Mouse (Mus musculus): ENCODE data around the gene Cacna1b. TPM values are rescaled to one million over a fixed set of nuclear protein-coding genes. Genes with fewer than 3 reads are reported as not detected.

Gene Cacna1b
- polyA plus RNA-seq, 1 experiment from 2014 or later = 12.0 TPM

DNA sequence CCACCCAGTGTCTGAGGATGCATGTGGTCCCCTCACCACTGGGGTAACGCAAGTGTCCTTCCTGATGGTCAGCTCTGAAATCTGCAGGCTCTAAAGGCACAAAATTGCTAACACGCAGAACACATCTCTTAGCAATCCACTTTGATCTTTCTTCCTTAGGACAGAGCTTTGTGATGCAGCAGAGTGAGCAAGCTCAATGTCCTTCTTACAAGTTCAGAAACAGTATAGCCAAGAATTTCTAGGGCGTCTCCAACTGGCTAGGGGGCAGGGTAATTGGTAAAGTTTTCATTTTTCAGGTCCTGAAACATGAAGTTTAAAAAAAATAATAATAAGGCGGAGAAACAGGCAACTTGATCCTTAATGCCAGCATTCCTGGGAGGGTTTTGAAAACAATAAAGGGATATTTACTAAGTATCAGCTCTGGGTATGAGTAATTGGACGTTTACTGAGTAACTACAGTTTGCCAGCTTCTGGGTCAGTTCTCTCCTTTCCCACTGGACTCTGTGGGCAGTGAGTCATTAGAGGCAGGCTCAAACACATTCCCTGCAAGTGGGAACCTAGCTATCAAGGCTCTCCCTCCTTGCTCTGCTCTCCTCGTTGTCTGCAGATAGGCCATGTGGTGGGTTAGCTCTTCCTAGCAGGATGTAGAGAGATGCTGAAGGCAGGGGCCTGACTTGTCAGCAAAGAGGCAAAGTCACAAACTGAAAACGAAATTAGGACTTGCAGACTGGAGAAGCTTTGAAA lies 200.2 kb downstream of the Cacna1b start:
- Histone ChIP-seq H3K36me3 (ENCODE audit: control insufficient read depth, insufficient read depth, low read length) (no peaks in the 10 kb centered on the region), H3K9ac (replicated peaks; ENCODE audit: low read length) (no peak overlapping the region), H3K4me3 (replicated peaks; ENCODE audit: low read depth, low read length) (no peak overlapping the region), H3K4me2 (ENCODE audit: low read length) (no peak overlapping the region), H3K9me3 (ENCODE audit: control insufficient read depth, low read length) (no peaks in the 10 kb centered on the region), H3K4me1 (ENCODE audit: control insufficient read depth, insufficient read depth, low read length) (no peaks in the 10 kb centered on the region), H3K27me3 (ENCODE audit: control insufficient read depth, insufficient read depth, low read length) (no peaks in the 10 kb centered on the region), H3K27ac (replicated peaks; ENCODE audit: low read depth, low read length) (no peak overlapping the region)
- ATAC-seq (ENCODE audit: low FRiP score, low TSS enrichment) = no peak
- WGBS = 64% methylated on average over 7 of the region's 7 CpGs
- no peak for DNase-seq

DNA sequence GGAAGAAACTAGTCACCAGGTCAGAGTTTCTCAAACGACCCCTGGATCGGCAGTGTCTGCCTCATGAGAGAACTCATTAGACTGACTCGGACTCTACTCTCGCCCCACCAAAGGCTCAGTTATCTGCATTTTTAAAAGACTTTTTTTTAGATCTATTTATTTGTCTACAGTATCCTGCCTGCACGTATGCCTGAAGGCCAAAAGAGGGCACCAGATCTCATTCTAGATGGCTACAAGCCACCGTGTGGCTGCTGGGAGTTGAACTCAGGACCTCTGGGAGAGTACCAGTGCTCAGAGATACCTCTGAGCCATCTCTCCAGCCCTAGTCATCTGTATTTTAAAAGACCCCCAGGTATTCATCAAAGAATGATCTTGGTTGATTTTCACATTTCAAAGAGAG lies 201.0 kb downstream of the Cacna1b start:
- DNase-seq (no peak), ATAC-seq (ENCODE audit: low FRiP score, low TSS enrichment) (no peak)
- 85% methylated on average over 6 of the region's 6 CpGs for whole genome bisulfite sequencing
- H3K9me3 ChIP-seq (ENCODE audit: control insufficient read depth, low read length) = no peaks in the 10 kb centered on the region
- H3K27me3 ChIP-seq (ENCODE audit: control insufficient read depth, insufficient read depth, low read length) = no peaks in the 10 kb centered on the region
- H3K9ac ChIP-seq (replicated peaks; ENCODE audit: low read length) = no peak overlapping the region
- H3K4me1 ChIP-seq (ENCODE audit: control insufficient read depth, insufficient read depth, low read length) = no peaks in the 10 kb centered on the region
- no peaks in the 10 kb centered on the region for H3K36me3 ChIP-seq (ENCODE audit: control insufficient read depth, insufficient read depth, low read length)
- H3K27ac ChIP-seq (replicated peaks; ENCODE audit: low read depth, low read length) = no peak overlapping the region
- no peak overlapping the region for H3K4me3 ChIP-seq (replicated peaks; ENCODE audit: low read depth, low read length)
- no peak overlapping the region for H3K4me2 ChIP-seq (ENCODE audit: low read length)

DNA sequence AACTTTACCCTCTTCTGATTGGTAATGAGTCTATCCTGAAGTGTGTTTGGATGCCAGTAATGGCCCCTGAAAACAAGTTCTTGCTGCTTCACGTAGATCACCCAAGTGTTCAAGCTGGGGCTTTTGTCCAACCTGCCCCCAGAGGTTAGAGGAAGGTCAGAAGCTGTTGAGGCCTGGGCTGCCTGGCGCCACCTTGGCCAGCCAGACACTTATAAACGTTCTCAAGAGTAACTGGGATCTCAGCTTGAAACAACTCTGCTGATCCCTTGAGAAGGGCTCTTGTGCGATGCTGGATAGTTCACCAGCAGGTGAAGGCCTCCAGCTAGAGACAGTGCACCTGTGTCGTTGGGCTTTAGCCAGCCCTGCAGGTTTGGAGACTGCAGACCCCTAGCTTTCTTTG lies 202.8 kb downstream of the Cacna1b start:
- DNase-seq = no peak
- Histone ChIP-seq H3K27me3 (ENCODE audit: control insufficient read depth, insufficient read depth, low read length) (no peaks in the 10 kb centered on the region), H3K4me2 (ENCODE audit: low read length) (no peak overlapping the region), H3K36me3 (ENCODE audit: control insufficient read depth, insufficient read depth, low read length) (no peaks in the 10 kb centered on the region), H3K4me3 (replicated peaks; ENCODE audit: low read depth, low read length) (no peak overlapping the region), H3K27ac (replicated peaks; ENCODE audit: low read depth, low read length) (no peak overlapping the region), H3K4me1 (ENCODE audit: control insufficient read depth, insufficient read depth, low read length) (no peaks in the 10 kb centered on the region), H3K9me3 (ENCODE audit: control insufficient read depth, low read length) (no peaks in the 10 kb centered on the region), H3K9ac (replicated peaks; ENCODE audit: low read length) (no peak overlapping the region)
- ATAC-seq (ENCODE audit: low FRiP score, low TSS enrichment) = no peak
- 80% methylated on average over 5 of the region's 5 CpGs for WGBS

DNA sequence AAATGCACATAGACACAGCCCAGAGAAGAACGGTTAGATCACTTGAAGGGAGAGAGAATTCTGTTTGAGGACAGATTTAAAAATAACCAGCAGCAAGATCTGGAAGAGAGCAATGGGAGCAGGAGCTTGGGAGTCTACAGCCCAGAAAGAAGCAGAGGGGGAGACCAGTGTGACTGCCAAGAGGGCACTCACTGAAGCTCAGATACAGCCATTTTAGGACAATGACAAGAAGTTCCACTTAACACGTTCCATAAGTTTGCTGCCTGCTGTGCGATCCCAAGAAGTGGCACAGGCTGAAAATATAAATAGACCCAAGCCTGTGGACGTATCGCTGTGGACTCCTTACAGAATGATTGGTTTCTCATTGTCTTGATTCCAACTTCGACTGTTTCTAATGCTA lies 206.6 kb downstream of the Cacna1b start:
- H3K36me3 ChIP-seq (ENCODE audit: control insufficient read depth, insufficient read depth, low read length) = no peaks in the 10 kb centered on the region
- WGBS = 77% methylated on average over 6 of the region's 6 CpGs
- DNase-seq (no peak), ATAC-seq (ENCODE audit: low FRiP score, low TSS enrichment) (no peak)
- H3K4me3 ChIP-seq (replicated peaks; ENCODE audit: low read depth, low read length) = no peak overlapping the region
- no peak overlapping the region for H3K27ac ChIP-seq (replicated peaks; ENCODE audit: low read depth, low read length)
- no peak overlapping the region for H3K9ac ChIP-seq (replicated peaks; ENCODE audit: low read length)
- H3K4me1 ChIP-seq (ENCODE audit: control insufficient read depth, insufficient read depth, low read length) = no peaks in the 10 kb centered on the region
- H3K27me3 ChIP-seq (ENCODE audit: control insufficient read depth, insufficient read depth, low read length) = no peaks in the 10 kb centered on the region
- no peaks in the 10 kb centered on the region for H3K9me3 ChIP-seq (ENCODE audit: control insufficient read depth, low read length)
- H3K4me2 ChIP-seq (ENCODE audit: low read length) = no peak overlapping the region

DNA sequence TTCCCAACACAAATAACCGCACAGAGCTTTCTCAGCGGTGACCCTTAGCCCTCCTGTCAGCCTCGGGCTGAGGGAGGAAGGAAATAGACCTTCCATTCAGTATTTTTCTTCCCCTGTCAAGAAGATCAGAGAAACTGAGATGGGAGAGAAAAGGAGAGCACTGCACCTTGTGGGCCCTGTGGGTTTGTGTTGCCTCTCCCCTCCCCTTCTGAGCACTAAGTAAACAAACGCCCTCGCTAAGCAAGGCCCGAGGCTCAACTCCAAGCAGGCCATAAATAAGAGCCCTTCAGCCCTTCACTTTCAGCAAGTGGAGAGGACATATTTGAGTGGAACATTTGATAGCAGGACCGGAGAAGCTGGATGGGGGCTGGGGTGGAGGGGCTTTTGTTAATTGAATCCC lies 209.0 kb downstream of the Cacna1b start:
- no peak overlapping the region for H3K27ac ChIP-seq (replicated peaks; ENCODE audit: low read depth, low read length)
- WGBS = 57% methylated on average over 7 of the region's 7 CpGs
- no peak overlapping the region for H3K9ac ChIP-seq (replicated peaks; ENCODE audit: low read length)
- no peak overlapping the region for H3K4me3 ChIP-seq (replicated peaks; ENCODE audit: low read depth, low read length)
- no peak overlapping the region for H3K4me2 ChIP-seq (ENCODE audit: low read length)
- no peak for ATAC-seq (ENCODE audit: low FRiP score, low TSS enrichment)
- no peaks in the 10 kb centered on the region for H3K4me1 ChIP-seq (ENCODE audit: control insufficient read depth, insufficient read depth, low read length)
- H3K9me3 ChIP-seq (ENCODE audit: control insufficient read depth, low read length) = no peaks in the 10 kb centered on the region
- H3K27me3 ChIP-seq (ENCODE audit: control insufficient read depth, insufficient read depth, low read length) = no peaks in the 10 kb centered on the region
- no peak for DNase-seq
- H3K36me3 ChIP-seq (ENCODE audit: control insufficient read depth, insufficient read depth, low read length) = no peaks in the 10 kb centered on the region

Other genes starting within 250 kb of the Cacna1b start
- 85.1 and 99.5 TPM in 2 replicates for gene Ehmt1, start 156.5 kb upstream of the Cacna1b start, polyA plus RNA-seq (2014; fragmentation: Nextera tagmentation; extraction: Ambion mirVana)
- 21.8 and 24.9 TPM in 2 replicates for gene Arrdc1, start 172.1 kb upstream of the Cacna1b start, polyA plus RNA-seq (2014; fragmentation: Nextera tagmentation; extraction: Ambion mirVana)
- gene Zmynd19, start 186.6 kb upstream of the Cacna1b start, polyA plus RNA-seq (2014; fragmentation: Nextera tagmentation; extraction: Ambion mirVana) = 20.9 and 31.4 TPM in 2 replicates
- gene Dph7, start 199.2 kb upstream of the Cacna1b start, polyA plus RNA-seq (2014; fragmentation: Nextera tagmentation; extraction: Ambion mirVana) = 36.1 and 37.9 TPM in 2 replicates
- 160 and 178 TPM in 2 replicates for gene Mrpl41, start 211.9 kb upstream of the Cacna1b start, polyA plus RNA-seq (2014; fragmentation: Nextera tagmentation; extraction: Ambion mirVana)
- 2.3 and 4.4 TPM in 2 replicates for gene Pnpla7, start 212.9 kb upstream of the Cacna1b start, polyA plus RNA-seq (2014; fragmentation: Nextera tagmentation; extraction: Ambion mirVana)

Data from midbrain, embryonic 14.5 days (tissue).